Mouse (Mus musculus) cerebellum, adult 2 months (tissue): ENCODE measurements around the gene Cpne6. TPM values are rescaled to one million over a fixed set of nuclear protein-coding genes. Genes with fewer than 3 reads are reported as not detected.
A peak's percentile ranks its signal among the peaks of the same experiment; 100 is the strongest.

Experiments
- DNase-seq, 2 experiments: peaks; one replicate each; pipeline ENCODE4 v3.0.0; 2021
- H3K27ac ChIP-seq: fragments of 200-500 bp; 2 replicates; pipeline ENCODE4 v1.5.1; 2012; ENCODE audit warnings: low read length, control low read depth, inconsistent platforms; ENCODE audit not compliant: insufficient read depth
- H3K27me3 ChIP-seq: fragments of 200-500 bp; 2 replicates; pipeline ENCODE4 v1.6.1; 2012; ENCODE audit warnings: inconsistent platforms, mild to moderate bottlenecking, low read length, moderate library complexity; ENCODE audit not compliant: control insufficient read depth, insufficient read depth
- H3K4me1 ChIP-seq: fragments of 200-500 bp; 2 replicates; pipeline ENCODE4 v1.6.1; 2011; ENCODE audit warnings: low read length; ENCODE audit not compliant: control insufficient read depth, insufficient read depth
- H3K4me3 ChIP-seq: fragments of 200-500 bp; replicated peaks from 2 replicates; pipeline ENCODE3; 2011; ENCODE audit warnings: mild to moderate bottlenecking, low read depth, low read length, control low read depth; ENCODE audit not compliant: insufficient read depth
- CTCF ChIP-seq: fragments of 200-500 bp; IDR thresholded peaks from 2 replicates; pipeline ENCODE4 v1.5.1; 2011; ENCODE audit warnings: low read depth, mild to moderate bottlenecking, control low read depth, low read length, moderate library complexity, borderline replicate concordance; ENCODE audit not compliant: insufficient read depth
- POLR2A ChIP-seq: fragments of 200-500 bp; IDR thresholded peaks from 2 replicates; pipeline ENCODE4 v1.6.1; 2011; ENCODE audit warnings: low read length, control low read depth, borderline replicate concordance; ENCODE audit not compliant: insufficient read depth
- WGBS: fragments of 180-500 bp; shearing (Covaris S2); methylation state at CpG from one replicate; pipeline ENCODE4 v1.1.7; 2018; 5-methylcytosine and 5-hydroxymethylcytosine counted together
- polyA plus RNA-seq: library from polyadenylated mRNA; depleted of rRNA; stranded (reverse); fragments of >200 nt; gene quantifications from 2 replicates; pipeline ENCODE4 v1.2.3, GENCODE M21; 2012

Cpne6 gene
- polyA plus RNA-seq, 1 experiment, result 56.8 TPM

GRCm38 (mm10) chr14:55542268-55542667 lies 32.0 kb downstream of the Cpne6 start:
- Histone ChIP-seq H3K4me1 (peaks cover 21% of the 10 kb centered on the region), H3K4me3 (no peak overlapping the region), H3K27me3 (no peaks in the 10 kb centered on the region), H3K27ac (no peak overlapping the region)
- no peak for DNase-seq
- no peak for TF ChIP-seq CTCF
- TF ChIP-seq POLR2A, result no peak
- WGBS, result 84% methylated on average over 12 of the region's 12 CpGs

GRCm38 (mm10) chr14:55544334-55544733 lies 34.1 kb downstream of the Cpne6 start:
- no peak overlapping the region for H3K4me3 ChIP-seq
- no peak for TF ChIP-seq POLR2A
- no peak for TF ChIP-seq CTCF
- WGBS, result 8% methylated on average over 9 of the region's 9 CpGs
- DNase-seq, result peak; percentile 44 to 58
- no peaks in the 10 kb centered on the region for H3K27me3 ChIP-seq
- H3K27ac ChIP-seq, result no peak overlapping the region
- peaks cover 21% of the 10 kb centered on the region for H3K4me1 ChIP-seq

- DNase-seq, result peak in 1 of 2 experiments; percentile 61
- Histone ChIP-seq H3K27ac (no peak overlapping the region), H3K4me3 (no peak overlapping the region), H3K4me1 (peaks cover 4% of the 10 kb centered on the region; the same call in 1 of the 2 replicates), H3K27me3 (no peaks in the 10 kb centered on the region)
- 17% methylated on average over 6 of the region's 6 CpGs for WGBS
- TF ChIP-seq POLR2A (no peak), CTCF (no peak)
Measured at GRCm38 (mm10) chr14:55550191-55550590, 39.9 kb downstream of the Cpne6 start.

- Histone ChIP-seq H3K4me3 (no peak overlapping the region), H3K4me1 (peaks cover 4% of the 10 kb centered on the region; the same call in 1 of the 2 replicates), H3K27me3 (no peaks in the 10 kb centered on the region), H3K27ac (no peak overlapping the region)
- TF ChIP-seq POLR2A (no peak), CTCF (no peak)
- 85% methylated on average over 5 of the region's 5 CpGs for WGBS
- no peak for DNase-seq
Measured at GRCm38 (mm10) chr14:55551347-55551746, 41.1 kb downstream of the Cpne6 start.

- H3K4me1 ChIP-seq, result peaks cover 4% of the 10 kb centered on the region; the same call in 1 of the 2 replicates
- 88% methylated on average over 8 of the region's 8 CpGs for WGBS
- H3K4me3 ChIP-seq, result no peak overlapping the region
- TF ChIP-seq CTCF (no peak), POLR2A (no peak)
- no peak overlapping the region for H3K27ac ChIP-seq
- no peak for DNase-seq
- no peaks in the 10 kb centered on the region for H3K27me3 ChIP-seq
Measured at GRCm38 (mm10) chr14:55551794-55552193, 41.5 kb downstream of the Cpne6 start.

GRCm38 (mm10) chr14:55554635-55555034 lies 44.4 kb downstream of the Cpne6 start:
- no peak for TF ChIP-seq CTCF
- TF ChIP-seq POLR2A, result no peak

GRCm38 (mm10) chr14:55555788-55556187 lies 45.5 kb downstream of the Cpne6 start:
- no peaks in the 10 kb centered on the region for H3K4me1 ChIP-seq
- H3K27ac ChIP-seq, result no peak overlapping the region
- H3K27me3 ChIP-seq, result no peaks in the 10 kb centered on the region
- WGBS, result 82% methylated on average over 3 of the region's 3 CpGs
- TF ChIP-seq CTCF (no peak), POLR2A (no peak)
- no peak for DNase-seq
- no peak overlapping the region for H3K4me3 ChIP-seq

More at GRCm38 (mm10) chr14:55554635-55555034, 44.4 kb downstream of the Cpne6 start:
- no peak for DNase-seq
- Histone ChIP-seq H3K27ac (no peak overlapping the region), H3K4me3 (no peak overlapping the region), H3K4me1 (peaks cover 4% of the 10 kb centered on the region; the same call in 1 of the 2 replicates), H3K27me3 (no peaks in the 10 kb centered on the region)

GRCm38 (mm10) chr14:55557003-55557402 lies 46.8 kb downstream of the Cpne6 start:
- H3K27ac ChIP-seq, result no peak overlapping the region
- H3K4me3 ChIP-seq, result no peak overlapping the region
- H3K27me3 ChIP-seq, result no peaks in the 10 kb centered on the region
- 25% methylated on average over 5 of the region's 5 CpGs for WGBS
- peaks cover 4% of the 10 kb centered on the region; the same call in 1 of the 2 replicates for H3K4me1 ChIP-seq
- DNase-seq, result peak; percentile 74 to 80
- TF ChIP-seq CTCF (peak; percentile 87), POLR2A (no peak)

GRCm38 (mm10) chr14:55557587-55557986 lies 47.3 kb downstream of the Cpne6 start:
- Histone ChIP-seq H3K27me3 (no peaks in the 10 kb centered on the region), H3K27ac (no peak overlapping the region), H3K4me3 (no peak overlapping the region), H3K4me1 (peaks cover 5% of the 10 kb centered on the region; the same call in 1 of the 2 replicates)
- TF ChIP-seq CTCF (no peak), POLR2A (no peak)
- 93% methylated on average over 3 of the region's 3 CpGs for WGBS
- DNase-seq, result no peak
